Mouse (Mus musculus): ENCODE measurements around the gene Atmin.

The Atmin gene

GRCm38 (mm10) chr8:116951369-116951768 is 8.2 kb downstream of the Atmin start:
- in situ Hi-C loops (cut with MboI) = no loop called here

GRCm38 (mm10) chr8:116951778-116952177 is 8.6 kb downstream of the Atmin start:
- in situ Hi-C loops (cut with MboI) = no loop called here

- in situ Hi-C loops (cut with MboI) = no loop called here
These were observed 9.2 kb downstream of the Atmin start for GRCm38 (mm10) chr8:116952428-116952827.

GRCm38 (mm10) chr8:116954415-116954814 is 11.2 kb downstream of the Atmin start:
- in situ Hi-C loops (cut with MboI) = no loop called here

GRCm38 (mm10) chr8:116969531-116969930 is 26.3 kb downstream of the Atmin start:
- in situ Hi-C loops (cut with MboI) = no loop called here

GRCm38 (mm10) chr8:116975066-116975465 is 31.9 kb downstream of the Atmin start:
- in situ Hi-C loops (cut with MboI) = no loop called here

- in situ Hi-C loops (cut with MboI) = no loop called here
These were observed 32.4 kb downstream of the Atmin start for GRCm38 (mm10) chr8:116975606-116976005.

GRCm38 (mm10) chr8:116978052-116978451 is 34.9 kb downstream of the Atmin start:
- in situ Hi-C loops (cut with MboI) = no loop called here

- in situ Hi-C loops (cut with MboI) = no loop called here
These were observed 35.6 kb downstream of the Atmin start, which contains the start of gene 1700030J22Rik for GRCm38 (mm10) chr8:116978631-116979256. Gene 1700030J22Rik (minus strand): TSS chr8:116978959.

- in situ Hi-C loops (cut with MboI) = no loop called here
These were observed 36.9 kb downstream of the Atmin start for GRCm38 (mm10) chr8:116980117-116980516.

GRCm38 (mm10) chr8:116989842-116990241 is 46.6 kb downstream of the Atmin start:
- in situ Hi-C loops (cut with MboI) = no loop called here

GRCm38 (mm10) chr8:116991241-116991640 is 48.0 kb downstream of the Atmin start:
- in situ Hi-C loops (cut with MboI) = no loop called here

- in situ Hi-C loops (cut with MboI) = no loop called here
These were observed 49.2 kb downstream of the Atmin start for GRCm38 (mm10) chr8:116992176-116992971.

GRCm38 (mm10) chr8:116993095-116993867 is 50.1 kb downstream of the Atmin start, which contains the start of gene Gcsh:
Gene Gcsh (minus strand): TSS chr8:116993537.
- in situ Hi-C loops (cut with MboI) = no loop called here

GRCm38 (mm10) chr8:116994016-116994716 is 51.0 kb downstream of the Atmin start:
- in situ Hi-C loops (cut with MboI) = no loop called here
